Mouse (Mus musculus): ENCODE data around the gene Agrp.

Gene Agrp

GRCm38 (mm10) chr8:105519591-105519990 lies 117.6 kb downstream of the Agrp start:
- no peak for DNase-seq (ENCODE audit: low read depth, low spot score)

DNA sequence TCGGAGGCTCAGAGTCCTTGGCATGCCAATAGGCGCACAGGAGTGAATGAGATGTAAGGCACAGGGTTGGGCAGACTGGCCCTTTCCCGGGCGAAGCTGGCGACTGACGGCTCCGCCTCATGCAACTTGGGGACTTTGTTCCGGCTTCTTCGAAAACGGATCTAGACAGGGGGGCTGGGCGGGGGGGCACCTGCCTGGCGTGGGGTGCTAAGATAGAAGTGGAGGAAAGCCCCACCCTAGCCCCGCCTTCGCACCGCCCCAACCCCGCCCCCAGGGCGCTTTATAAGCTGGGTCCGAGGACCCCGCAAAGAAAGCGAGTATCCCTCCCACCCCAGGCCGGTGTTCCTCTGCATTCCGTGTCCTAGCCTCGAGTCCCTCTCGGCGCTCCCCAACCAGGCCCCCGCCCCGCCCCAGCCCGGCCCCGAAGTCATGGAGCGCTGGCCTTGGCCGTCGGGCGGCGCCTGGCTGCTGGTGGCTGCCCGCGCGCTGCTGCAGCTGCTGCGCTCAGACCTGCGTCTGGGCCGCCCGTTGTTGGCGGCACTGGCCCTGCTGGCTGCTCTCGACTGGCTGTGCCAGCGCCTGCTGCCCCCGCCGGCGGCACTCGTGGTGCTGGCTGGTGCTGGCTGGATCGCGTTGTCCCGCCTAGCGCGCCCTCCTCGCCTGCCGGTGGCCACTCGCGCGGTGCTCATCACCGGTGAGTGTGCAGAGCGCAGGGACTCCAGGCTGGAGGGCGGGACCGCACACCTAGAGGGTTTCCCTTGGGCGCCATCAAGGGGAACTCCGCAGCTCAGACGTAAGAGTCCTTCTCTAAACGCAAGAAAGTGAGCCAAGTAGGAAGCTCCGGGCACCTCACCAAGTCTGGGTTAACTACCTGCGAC lies 118.5 kb downstream of the Agrp start, which contains the start of gene Hsd11b2:
Hsd11b2 (plus strand) TSS at position 320 of the 878 bp plus-strand sequence.
- DNase-seq (ENCODE audit: low read depth, low spot score): no peak

DNA sequence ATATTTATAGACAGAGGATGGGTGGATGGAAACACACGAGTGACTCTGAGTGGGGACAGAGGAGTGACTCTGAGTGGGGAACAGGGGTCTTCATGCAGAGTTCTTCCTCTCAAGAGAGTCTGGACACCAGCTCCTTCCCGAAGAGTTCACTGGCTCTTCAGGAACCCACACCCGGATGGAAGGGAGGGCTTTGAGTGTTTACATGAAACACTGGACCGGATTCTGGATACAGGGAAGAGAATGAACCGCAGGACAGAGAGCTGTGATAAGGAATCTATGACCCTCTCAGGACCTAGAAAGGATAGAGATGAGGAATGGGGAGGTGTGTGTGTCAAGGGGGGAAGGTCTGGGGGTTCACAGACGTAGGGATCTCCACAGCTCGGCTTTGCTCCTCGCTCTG lies 119.8 kb downstream of the Agrp start:
- DNase-seq (ENCODE audit: low read depth, low spot score): no peak

Measured in telencephalon, adult 2 months (tissue).